Comparison of ENCODE assay signal across 11 mouse cellular contexts in genomic region chr2:158864126-158864458, GRCm38 (mm10).
DNase-seq lines count a peak whose midpoint lies in the region; ATAC-seq and TF ChIP-seq lines count a peak whose summit lies in the region.
"Had no signal": no experiment of that assay in that cellular context is flagged by ENCODE, and none has a peak within 500 bp of the region (broad histone marks: within the 10 kb centered on the region; RNA-seq: fewer than 3 reads in every experiment).

No protein-coding gene starts in this region.

- H3K4me3 ChIP-seq in limb, embryonic 14.5 days (replicated peaks; ENCODE audit: low read length) = no peak overlapping the region
- no peak overlapping the region for H3K4me3 ChIP-seq in limb, embryonic 10.5 days
- H3K4me3 ChIP-seq in forebrain, embryonic 14.5 days (ENCODE audit: low read depth, low read length) = no peak overlapping the region
- H3K4me3 ChIP-seq in hindbrain, postnatal 0 days (ENCODE audit: low read length) = no peak overlapping the region
- no peak overlapping the region for H3K4me3 ChIP-seq in midbrain, embryonic 16.5 days (ENCODE audit: low read depth, low read length)
- H3K4me3 ChIP-seq: heart, embryonic 15.5 days had no signal

- no peak for TF ChIP-seq CTCF in hindbrain, postnatal 0 days (IDR thresholded peaks at IDR 0.05; ENCODE audit: low read depth)

- no peak overlapping the region for H3K9ac ChIP-seq in limb, embryonic 14.5 days (ENCODE audit: low read depth, low read length, severe bottlenecking)
- no peak overlapping the region for H3K9ac ChIP-seq in forebrain, embryonic 14.5 days (ENCODE audit: low read length)
- no peak overlapping the region for H3K9ac ChIP-seq in hindbrain, postnatal 0 days (replicated peaks; ENCODE audit: low read length)
- H3K9ac ChIP-seq in midbrain, embryonic 16.5 days (ENCODE audit: low read depth, low read length) = no peak overlapping the region
- H3K9ac ChIP-seq: heart, embryonic 15.5 days; liver, embryonic 14.5 days had no signal

- no peak overlapping the region for H3K27ac ChIP-seq in limb, embryonic 14.5 days (replicated peaks; ENCODE audit: low read depth, low read length)
- H3K27ac ChIP-seq in limb, embryonic 10.5 days = no peak overlapping the region
- no peak overlapping the region for H3K27ac ChIP-seq in forebrain, embryonic 14.5 days (ENCODE audit: low read depth, low read length)
- no peak overlapping the region for H3K27ac ChIP-seq in hindbrain, postnatal 0 days
- no peak overlapping the region for H3K27ac ChIP-seq in midbrain, embryonic 16.5 days (ENCODE audit: low read length)
- H3K27ac ChIP-seq: heart, embryonic 15.5 days; kidney, postnatal 0 days; liver, embryonic 14.5 days had no signal

- no peak for TF ChIP-seq POLR2A in limb, embryonic 14.5 days (IDR thresholded peaks at IDR 0.05; ENCODE audit: borderline replicate concordance, extremely low read depth, insufficient read depth, insufficient read length)

- H3K27me3 ChIP-seq in limb, embryonic 14.5 days (ENCODE audit: control insufficient read depth, insufficient read depth, low read length) = no peaks in the 10 kb centered on the region
- no peaks in the 10 kb centered on the region for H3K27me3 ChIP-seq in limb, embryonic 10.5 days (ENCODE audit: low read depth, poor library complexity, severe bottlenecking)
- no peaks in the 10 kb centered on the region for H3K27me3 ChIP-seq in forebrain, embryonic 14.5 days (replicated peaks; ENCODE audit: control insufficient read depth, insufficient read depth, low read length)
- no peaks in the 10 kb centered on the region for H3K27me3 ChIP-seq in hindbrain, postnatal 0 days (ENCODE audit: insufficient read depth, low read length)
- H3K27me3 ChIP-seq in midbrain, embryonic 16.5 days (ENCODE audit: control insufficient read depth, insufficient read depth, low read depth, low read length) = no peaks in the 10 kb centered on the region
- H3K27me3 ChIP-seq: heart, embryonic 15.5 days had no signal

- H3K9me3 ChIP-seq in limb, embryonic 14.5 days (ENCODE audit: control insufficient read depth, low read length) = no peaks in the 10 kb centered on the region
- no peaks in the 10 kb centered on the region for H3K9me3 ChIP-seq in limb, embryonic 10.5 days (replicated peaks)
- no peaks in the 10 kb centered on the region for H3K9me3 ChIP-seq in forebrain, embryonic 14.5 days (replicated peaks; ENCODE audit: control insufficient read depth, low read length)
- no peaks in the 10 kb centered on the region for H3K9me3 ChIP-seq in hindbrain, postnatal 0 days (ENCODE audit: low read length)
- no peaks in the 10 kb centered on the region for H3K9me3 ChIP-seq in midbrain, embryonic 16.5 days (replicated peaks; ENCODE audit: control insufficient read depth, low read length, poor library complexity, severe bottlenecking)
- H3K9me3 ChIP-seq: heart, embryonic 15.5 days had no signal

- 0 out of 2 replicates have a peak, but pooled peaks have one; percentile 16 for ATAC-seq in limb, embryonic 14.5 days (ENCODE audit: low FRiP score, low read depth)
- peak; percentile 38; the same call in 1 of the 2 replicates for ATAC-seq in forebrain, embryonic 14.5 days
- peak; percentile 27; the same call in 1 of the 2 replicates for ATAC-seq in hindbrain, postnatal 0 days
- peak; percentile 44; the same call in 1 of the 2 replicates for ATAC-seq in midbrain, embryonic 16.5 days

- no peaks in the 10 kb centered on the region for H3K4me1 ChIP-seq in limb, embryonic 14.5 days (ENCODE audit: control insufficient read depth, insufficient read depth, low read length)
- H3K4me1 ChIP-seq in limb, embryonic 10.5 days = peaks cover 9% of the 10 kb centered on the region; the same call in 1 of the 2 replicates
- H3K4me1 ChIP-seq in forebrain, embryonic 14.5 days (ENCODE audit: control insufficient read depth, insufficient read depth, low read length) = no peaks in the 10 kb centered on the region
- no peaks in the 10 kb centered on the region for H3K4me1 ChIP-seq in hindbrain, postnatal 0 days (ENCODE audit: insufficient read depth, low read length)
- no peaks in the 10 kb centered on the region for H3K4me1 ChIP-seq in midbrain, embryonic 16.5 days (ENCODE audit: control insufficient read depth, insufficient read depth, low read length)
- H3K4me1 ChIP-seq: heart, embryonic 15.5 days had no signal

- no peaks in the 10 kb centered on the region for H3K36me3 ChIP-seq in limb, embryonic 14.5 days (ENCODE audit: control insufficient read depth, insufficient read depth, low read length)
- peaks cover 2% of the 10 kb centered on the region for H3K36me3 ChIP-seq in limb, embryonic 10.5 days
- no peaks in the 10 kb centered on the region for H3K36me3 ChIP-seq in forebrain, embryonic 14.5 days (ENCODE audit: control insufficient read depth, insufficient read depth, low read length)
- H3K36me3 ChIP-seq in hindbrain, postnatal 0 days (ENCODE audit: insufficient read depth, low read length) = no peaks in the 10 kb centered on the region
- H3K36me3 ChIP-seq in midbrain, embryonic 16.5 days (ENCODE audit: control insufficient read depth, insufficient read depth, low read length) = no peaks in the 10 kb centered on the region
- H3K36me3 ChIP-seq: heart, embryonic 15.5 days had no signal

- H3K4me2 ChIP-seq in limb, embryonic 14.5 days (replicated peaks; ENCODE audit: low read depth, low read length, severe bottlenecking) = no peak overlapping the region
- H3K4me2 ChIP-seq in forebrain, embryonic 14.5 days (ENCODE audit: low read length) = no peak overlapping the region
- no peak overlapping the region for H3K4me2 ChIP-seq in hindbrain, postnatal 0 days (ENCODE audit: low read depth, low read length)
- no peak overlapping the region for H3K4me2 ChIP-seq in midbrain, embryonic 16.5 days (ENCODE audit: low read length)
- H3K4me2 ChIP-seq: heart, embryonic 15.5 days had no signal

- 78% methylated on average over 4 of the region's 4 CpGs for WGBS in limb, embryonic 14.5 days
- 84% methylated on average over 4 of the region's 4 CpGs for WGBS in limb, embryonic 10.5 days
- WGBS in forebrain, embryonic 14.5 days = 87% methylated on average over 4 of the region's 4 CpGs
- WGBS in hindbrain, postnatal 0 days = 85% methylated on average over 4 of the region's 4 CpGs
- 77% methylated on average over 4 of the region's 4 CpGs for WGBS in midbrain, embryonic 16.5 days

- no peak for DNase-seq in limb, embryonic 14.5 days (ENCODE audit: low spot score)
- no peak for DNase-seq in limb, embryonic 10.5 days (ENCODE audit: low spot score)
- no peak for DNase-seq in forebrain, embryonic 14.5 days (ENCODE audit: low spot score)
- DNase-seq in hindbrain, postnatal 0 days (ENCODE audit: low spot score) = no peak
- no peak for DNase-seq in cerebellum, adult 9-10 months
- DNase-seq in cerebellum, postnatal 10 days = no peak
- no peak for DNase-seq in left cerebral cortex, adult 18-20 months (ENCODE audit: low spot score in 2 of 2)
